Mouse (Mus musculus) MEL (cell line): ENCODE results near the gene C130032M10Rik.

ENCODE experiments used
- POLR2A ChIP-seq, 2 experiments: IDR thresholded peaks; 2 replicates each; pipeline ENCODE4 v1.6.1; 2011 to 2012; ENCODE audit warnings: low read length in 2 of 2, mild to moderate bottlenecking in 2 of 2, control low read depth in 1 of 2, improper control_type of control experiment in 1 of 2, low read depth in 1 of 2, moderate library complexity in 1 of 2; ENCODE audit not compliant: control insufficient read depth in 1 of 2, insufficient read depth in 1 of 2, poor library complexity in 1 of 2
- SIN3A ChIP-seq: IDR thresholded peaks from 2 replicates; pipeline ENCODE4 v1.6.1; 2012; ENCODE audit warnings: low read length, improper control_type of control experiment, inconsistent platforms
- ZNF384 ChIP-seq: IDR thresholded peaks from 2 replicates; pipeline ENCODE4 v1.6.1; 2012; ENCODE audit warnings: low read depth, mild to moderate bottlenecking, inconsistent platforms, low read length, improper control_type of control experiment

DNA sequence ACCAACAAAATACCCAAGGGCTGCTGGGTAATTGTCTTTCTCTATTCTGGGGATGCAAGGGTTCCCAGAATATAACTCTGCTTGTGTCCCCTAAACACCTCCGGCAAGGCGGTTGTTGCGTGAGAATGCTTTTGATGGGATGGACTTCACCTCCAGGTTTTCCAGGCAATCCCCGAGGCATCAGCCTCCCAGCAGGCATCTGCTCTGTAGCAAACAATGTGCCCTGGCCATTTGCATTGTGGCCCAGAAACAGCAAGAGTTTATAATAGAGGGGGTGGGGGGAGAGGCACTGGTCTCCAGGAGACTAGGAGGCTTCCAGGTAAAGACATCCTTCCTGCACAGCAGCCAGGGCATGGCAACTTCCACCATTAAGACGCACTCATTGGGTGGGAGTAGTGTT is 33.6 kb downstream of the C130032M10Rik start:
- TF ChIP-seq POLR2A (IDR thresholded peaks at IDR 0.05; ENCODE audit: control insufficient read depth in 1 of 2, insufficient read depth in 1 of 2, low read depth in 1 of 2, low read length in 2 of 2, poor library complexity in 1 of 2) = no peak
- TF ChIP-seq SIN3A = no peak
- TF ChIP-seq ZNF384 = no peak
